Mouse (Mus musculus) testis, adult 2 months (tissue): Measurements from ENCODE around the gene Anapc15. TPM values are rescaled to one million over a fixed set of nuclear protein-coding genes. Genes with fewer than 3 reads are reported as not detected.

Source experiments
- H3K27ac ChIP-seq: fragments of 200-500 bp; 2 replicates; pipeline ENCODE4 v1.5.1; 2012; ENCODE audit warnings: low read depth, low read length; ENCODE audit not compliant: control insufficient read depth, insufficient read depth
- H3K27me3 ChIP-seq: fragments of 200-500 bp; 2 replicates; pipeline ENCODE4 v1.6.1; 2012; ENCODE audit warnings: mild to moderate bottlenecking, low read length, moderate library complexity; ENCODE audit not compliant: control insufficient read depth, insufficient read depth
- H3K36me3 ChIP-seq: fragments of 200-500 bp; 2 replicates; pipeline ENCODE4 v1.6.1; 2012; ENCODE audit warnings: mild to moderate bottlenecking, low read length; ENCODE audit not compliant: control insufficient read depth, insufficient read depth
- H3K4me1 ChIP-seq: fragments of 200-500 bp; 2 replicates; pipeline ENCODE4 v1.6.1; 2012; ENCODE audit warnings: low read length; ENCODE audit not compliant: control insufficient read depth, insufficient read depth
- H3K4me3 ChIP-seq: fragments of 200-500 bp; 2 replicates; pipeline ENCODE4 v1.5.1; 2012; ENCODE audit warnings: low read depth, mild to moderate bottlenecking, low read length, moderate library complexity, mixed read lengths; ENCODE audit not compliant: control insufficient read depth
- CTCF ChIP-seq: fragments of 200-500 bp; IDR thresholded peaks from 2 replicates; pipeline ENCODE4 v1.5.1; 2012; ENCODE audit warnings: low read depth, mild to moderate bottlenecking, inconsistent platforms, low read length, moderate library complexity; ENCODE audit not compliant: control insufficient read depth, insufficient read depth, insufficient replicate concordance
- POLR2A ChIP-seq: fragments of 200-500 bp; IDR thresholded peaks from 2 replicates; pipeline ENCODE4 v1.6.1; 2012; ENCODE audit warnings: low read depth, mild to moderate bottlenecking, inconsistent platforms, low read length, moderate library complexity; ENCODE audit not compliant: control insufficient read depth
- polyA plus RNA-seq: library from polyadenylated mRNA; depleted of rRNA; stranded (reverse); fragments of >200 nt; gene quantifications from 2 replicates; pipeline ENCODE4 v1.2.3, GENCODE M21; 2012

Gene Anapc15
- polyA plus RNA-seq, 1 experiment: 83.4 TPM

DNA sequence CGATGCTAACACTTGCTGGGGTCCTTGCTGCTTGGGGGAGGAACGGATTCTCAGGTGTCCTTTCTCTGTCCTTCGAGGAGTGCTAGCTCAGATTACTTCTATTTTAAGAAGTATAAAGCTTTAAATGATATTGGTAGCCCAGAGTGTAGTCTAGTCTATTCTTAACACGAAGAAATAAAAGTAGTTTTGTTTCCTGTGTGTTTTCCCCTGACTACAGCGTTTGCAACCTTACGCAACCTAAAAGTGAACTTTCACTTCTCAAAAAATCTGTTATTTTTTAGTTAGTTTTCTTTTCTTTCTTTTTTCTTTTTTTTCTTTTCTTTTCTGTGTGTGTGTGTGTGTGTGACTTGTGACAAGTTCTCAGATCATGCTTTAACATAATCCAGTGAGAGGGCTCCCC, 11.8 kb upstream of the Anapc15 start:
- H3K27me3 ChIP-seq: no peaks in the 10 kb centered on the region
- no peak for TF ChIP-seq POLR2A
- no peak for TF ChIP-seq CTCF
- no peaks in the 10 kb centered on the region for H3K36me3 ChIP-seq
- no peak overlapping the region for H3K4me3 ChIP-seq
- no peak overlapping the region for H3K27ac ChIP-seq
- H3K4me1 ChIP-seq: no peaks in the 10 kb centered on the region

DNA sequence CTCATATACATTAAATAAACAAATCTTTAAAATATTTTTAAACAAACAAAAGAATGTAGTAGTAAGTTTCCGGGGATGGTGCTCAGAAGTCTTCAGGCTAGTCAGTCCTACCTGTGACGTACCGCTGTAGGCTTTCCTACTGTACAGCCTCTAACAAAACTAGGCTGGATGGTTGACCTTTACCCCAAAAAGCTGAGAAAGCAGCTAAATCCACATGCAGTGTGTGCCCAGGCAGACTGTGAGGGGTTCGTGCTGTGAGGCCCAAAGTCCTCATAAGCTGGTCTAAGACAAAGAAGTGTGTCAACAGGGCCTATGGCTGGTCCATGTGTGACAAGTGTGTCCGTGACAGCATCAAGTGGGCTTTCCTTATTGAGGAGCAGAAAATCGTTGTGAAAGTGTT, 10.7 kb upstream of the Anapc15 start:
- H3K4me1 ChIP-seq: no peaks in the 10 kb centered on the region
- H3K27me3 ChIP-seq: no peaks in the 10 kb centered on the region
- TF ChIP-seq POLR2A: no peak
- no peak for TF ChIP-seq CTCF
- H3K4me3 ChIP-seq: no peak overlapping the region
- H3K36me3 ChIP-seq: no peaks in the 10 kb centered on the region
- no peak overlapping the region for H3K27ac ChIP-seq

DNA sequence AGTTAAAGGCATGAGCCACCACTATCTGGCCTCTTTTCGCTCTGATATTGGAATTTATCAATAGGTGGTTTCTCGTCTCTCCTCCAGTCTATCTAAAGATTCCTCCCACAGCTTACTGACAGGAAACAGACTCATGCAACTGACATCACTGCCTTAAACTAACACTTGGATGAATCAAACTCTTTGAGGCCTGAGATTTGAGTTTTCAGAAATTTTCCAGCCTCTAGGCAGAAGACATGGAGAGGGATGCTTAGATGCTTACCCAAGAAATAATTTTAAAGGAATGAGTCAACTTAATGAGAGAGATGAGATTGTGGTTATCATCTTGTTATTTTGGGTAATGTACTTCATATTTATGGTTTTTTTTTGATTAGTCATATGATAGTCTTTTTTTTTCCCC, 9.7 kb upstream of the Anapc15 start:
- Histone ChIP-seq H3K36me3 (no peaks in the 10 kb centered on the region), H3K27me3 (no peaks in the 10 kb centered on the region), H3K4me3 (no peak overlapping the region), H3K4me1 (peaks cover 4% of the 10 kb centered on the region; the same call in 1 of the 2 replicates), H3K27ac (no peak overlapping the region)
- TF ChIP-seq POLR2A: no peak
- TF ChIP-seq CTCF: no peak

GRCm38 (mm10) chr7:101857094-101857493, 6.4 kb upstream of the Anapc15 start, which contains the start of gene Folr2:
Folr2 (minus strand) TSS chr7:101857194.
- Histone ChIP-seq H3K4me3 (no peak within 1 kb of the TSS), H3K4me1 (peaks cover 4% of the 10 kb centered on the region; the same call in 1 of the 2 replicates), H3K27me3 (no peaks in the 10 kb centered on the region), H3K27ac (no peak within 1 kb of the TSS), H3K36me3 (no peaks in the 10 kb centered on the region)
- TF ChIP-seq CTCF (no peak), POLR2A (no peak)

DNA sequence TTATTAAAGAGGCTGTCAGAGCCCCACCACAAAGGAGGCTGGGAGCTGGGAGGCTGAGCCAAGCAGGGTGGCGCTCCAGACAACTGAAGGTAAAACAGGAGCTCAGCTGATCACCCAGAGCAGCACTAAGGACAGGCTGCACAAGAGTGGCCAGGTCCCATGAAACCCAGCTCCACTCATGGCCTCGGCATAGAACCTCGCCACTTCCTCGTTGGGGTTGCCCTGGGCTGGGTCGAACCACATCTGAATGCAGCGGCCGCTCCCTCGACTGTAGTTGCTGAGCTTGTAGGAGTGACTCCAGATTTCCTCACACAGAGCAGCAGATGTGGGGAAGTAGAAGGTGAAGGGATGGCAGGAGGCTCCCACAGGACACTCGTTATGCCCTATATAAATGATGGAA, 5.2 kb upstream of the Anapc15 start:
- no peak for TF ChIP-seq CTCF
- no peak for TF ChIP-seq POLR2A
- H3K4me1 ChIP-seq: peaks cover 4% of the 10 kb centered on the region; the same call in 1 of the 2 replicates

GRCm38 (mm10) chr7:101860978-101861377, 2.5 kb upstream of the Anapc15 start:
- TF ChIP-seq CTCF (no peak), POLR2A (no peak)
- no peak overlapping the region for H3K27ac ChIP-seq
- no peak overlapping the region for H3K4me3 ChIP-seq
- H3K4me1 ChIP-seq: peaks cover 4% of the 10 kb centered on the region; the same call in 1 of the 2 replicates
- no peaks in the 10 kb centered on the region for H3K36me3 ChIP-seq
- no peaks in the 10 kb centered on the region for H3K27me3 ChIP-seq

More for the DNA sequence above, 5.2 kb upstream of the Anapc15 start:
- no peak overlapping the region for H3K27ac ChIP-seq
- H3K4me3 ChIP-seq: no peak overlapping the region
- no peaks in the 10 kb centered on the region for H3K36me3 ChIP-seq
- H3K27me3 ChIP-seq: no peaks in the 10 kb centered on the region

- TF ChIP-seq POLR2A (no peak), CTCF (no peak)
- no peak overlapping the region for H3K27ac ChIP-seq
- H3K4me3 ChIP-seq: no peak overlapping the region
- H3K27me3 ChIP-seq: no peaks in the 10 kb centered on the region
- H3K4me1 ChIP-seq: peaks cover 6% of the 10 kb centered on the region; the same call in 1 of the 2 replicates
- no peaks in the 10 kb centered on the region for H3K36me3 ChIP-seq
Measured at GRCm38 (mm10) chr7:101862291-101862690, 1.2 kb upstream of the Anapc15 start.
